Mouse (Mus musculus) myocyte (in vitro differentiated cells): ENCODE results near the gene Foxg1.

ENCODE experiments used
- CEBPB ChIP-seq: IDR thresholded peaks from 2 replicates; pipeline ENCODE4 v1.6.1; 2011; ENCODE audit warnings: mild to moderate bottlenecking, moderate library complexity; ENCODE audit not compliant: poor library complexity, insufficient read depth, severe bottlenecking
- E2F4 ChIP-seq: IDR thresholded peaks from one replicate; pipeline ENCODE4 v1.6.1; 2011; ENCODE audit warnings: mild to moderate bottlenecking, control low read depth, moderate library complexity; ENCODE audit not compliant: insufficient read depth
- MAX ChIP-seq: IDR thresholded peaks from one replicate; pipeline ENCODE4 v1.6.1; 2011; ENCODE audit warnings: low read depth, mild to moderate bottlenecking, control low read depth
- MYOD1 ChIP-seq, 3 experiments: IDR thresholded peaks; one replicate each; pipeline ENCODE4 v1.6.1; 2011; ENCODE audit warnings: control low read depth in 2 of 3, low read depth in 2 of 3, mild to moderate bottlenecking in 2 of 3, moderate library complexity in 1 of 3; ENCODE audit not compliant: insufficient read length in 2 of 3, control insufficient read depth in 1 of 3
- MYOG ChIP-seq, 3 experiments: IDR thresholded peaks; one replicate each; pipeline ENCODE4 v1.6.1; 2011; ENCODE audit warnings: control low read depth in 2 of 3, low read depth in 2 of 3, mild to moderate bottlenecking in 2 of 3; ENCODE audit not compliant: insufficient read length in 2 of 3, control insufficient read depth in 1 of 3, insufficient read depth in 1 of 3
- POLR2A ChIP-seq: IDR thresholded peaks from one replicate; pipeline ENCODE4 v1.6.1; 2011; ENCODE audit warnings: low read depth, mild to moderate bottlenecking, control low read depth, moderate library complexity; ENCODE audit not compliant: insufficient read length
- POLR2AphosphoS2 ChIP-seq: IDR thresholded peaks from one replicate; pipeline ENCODE4 v1.6.1; 2011; ENCODE audit warnings: low read depth, control low read depth; ENCODE audit not compliant: insufficient read length
- TCF12 ChIP-seq: IDR thresholded peaks from one replicate; pipeline ENCODE4 v1.6.1; 2011; ENCODE audit warnings: mild to moderate bottlenecking, control low read depth; ENCODE audit not compliant: poor library complexity, insufficient read depth, severe bottlenecking
- USF1 ChIP-seq: IDR thresholded peaks from one replicate; pipeline ENCODE4 v1.6.1; 2011; ENCODE audit warnings: low read depth, mild to moderate bottlenecking, control low read depth, moderate library complexity

DNA sequence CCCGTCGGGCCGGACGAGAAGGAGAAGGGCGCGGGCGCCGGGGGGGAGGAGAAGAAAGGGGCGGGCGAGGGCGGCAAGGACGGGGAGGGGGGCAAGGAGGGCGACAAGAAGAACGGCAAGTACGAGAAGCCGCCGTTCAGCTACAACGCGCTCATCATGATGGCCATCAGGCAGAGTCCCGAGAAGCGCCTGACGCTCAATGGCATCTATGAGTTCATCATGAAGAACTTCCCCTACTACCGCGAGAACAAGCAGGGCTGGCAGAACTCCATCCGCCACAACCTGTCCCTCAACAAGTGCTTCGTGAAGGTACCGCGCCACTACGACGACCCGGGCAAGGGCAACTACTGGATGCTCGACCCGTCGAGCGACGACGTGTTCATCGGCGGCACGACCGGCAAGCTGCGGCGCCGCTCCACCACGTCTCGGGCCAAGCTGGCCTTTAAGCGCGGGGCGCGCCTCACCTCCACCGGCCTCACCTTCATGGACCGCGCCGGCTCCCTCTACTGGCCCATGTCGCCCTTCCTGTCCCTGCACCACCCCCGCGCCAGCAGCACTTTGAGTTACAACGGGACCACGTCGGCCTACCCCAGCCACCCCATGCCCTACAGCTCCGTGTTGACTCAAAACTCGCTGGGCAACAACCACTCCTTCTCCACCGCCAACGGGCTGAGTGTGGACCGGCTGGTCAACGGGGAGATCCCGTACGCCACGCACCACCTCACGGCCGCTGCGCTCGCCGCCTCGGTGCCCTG is 2.6 kb downstream of the Foxg1 start, which contains the start of gene Gm43517:
- TF ChIP-seq USF1 (no peak), MAX (no peak), MYOG (IDR thresholded peaks at IDR 0.05; ENCODE audit: control insufficient read depth in 1 of 3, insufficient read depth in 1 of 3, insufficient read length in 2 of 3, low read depth in 2 of 3) (no peak), POLR2A (no peak), POLR2AphosphoS2 (no peak), MYOD1 (IDR thresholded peaks at IDR 0.05; ENCODE audit: control insufficient read depth in 1 of 3, insufficient read length in 2 of 3, low read depth in 2 of 3) (no peak), E2F4 (no peak), TCF12 (no peak), CEBPB (no peak)
